Mouse (Mus musculus): ENCODE results near the gene Gdpd3. TPM values are rescaled to one million over a fixed set of nuclear protein-coding genes. Genes with fewer than 3 reads are reported as not detected.

Gene Gdpd3
- polyA plus RNA-seq, 1 experiment from 2014 or later, result 0.55 TPM

- Histone ChIP-seq H3K4me1 (replicated peaks) (peaks cover 61% of the 10 kb centered on the region), H3K27ac (peak within 1 kb of the TSS; percentile 87)
- 7% methylated on average over 22 of the region's 22 CpGs for WGBS
These were observed 15.0 kb downstream of the Gdpd3 start, which contains the start of gene Tbx6 for GRCm38 (mm10) chr7:126780971-126781635. Gene Tbx6, plus strand, starts transcription at chr7:126781483.

GRCm38 (mm10) chr7:126781661-126782370, 15.7 kb downstream of the Gdpd3 start:
- Histone ChIP-seq H3K27me3 (ENCODE audit: insufficient read depth, poor library complexity, severe bottlenecking) (no peaks in the 10 kb centered on the region), H3K36me3 (peaks cover 42% of the 10 kb centered on the region), H3K4me1 (replicated peaks) (peaks cover 55% of the 10 kb centered on the region), H3K9me3 (no peaks in the 10 kb centered on the region), H3K27ac (peak overlapping the region; percentile 87), H3K4me3 (peak overlapping the region; percentile 57; the same call in 1 of the 2 replicates)
- 38% methylated on average over 11 of the region's 11 CpGs for WGBS
- DNase-seq (ENCODE audit: low spot score), result peak; percentile 9

More at GRCm38 (mm10) chr7:126780971-126781635, 15.0 kb downstream of the Gdpd3 start, which contains the start of gene Tbx6:
- H3K27me3 ChIP-seq (ENCODE audit: insufficient read depth, poor library complexity, severe bottlenecking), result no peaks in the 10 kb centered on the region
- DNase-seq (ENCODE audit: low spot score), result no peak
- peaks cover 35% of the 10 kb centered on the region for H3K36me3 ChIP-seq
- H3K4me3 ChIP-seq, result peak within 1 kb of the TSS; percentile 57
- H3K9me3 ChIP-seq, result no peaks in the 10 kb centered on the region

GRCm38 (mm10) chr7:126782693-126783092, 16.6 kb downstream of the Gdpd3 start:
- H3K4me3 ChIP-seq, result no peak overlapping the region
- H3K4me1 ChIP-seq (replicated peaks), result peaks cover 46% of the 10 kb centered on the region
- WGBS, result 82% methylated on average over 13 of the region's 13 CpGs
- H3K36me3 ChIP-seq, result peaks cover 51% of the 10 kb centered on the region
- no peaks in the 10 kb centered on the region for H3K9me3 ChIP-seq
- 0 out of 2 replicates have a peak overlapping the region, but pooled peaks have one; percentile 2 for H3K27ac ChIP-seq
- no peak for DNase-seq (ENCODE audit: low spot score)
- H3K27me3 ChIP-seq (ENCODE audit: insufficient read depth, poor library complexity, severe bottlenecking), result no peaks in the 10 kb centered on the region

GRCm38 (mm10) chr7:126784469-126784868, 18.3 kb downstream of the Gdpd3 start:
- no peak for DNase-seq (ENCODE audit: low spot score)
- Histone ChIP-seq H3K27me3 (ENCODE audit: insufficient read depth, poor library complexity, severe bottlenecking) (no peaks in the 10 kb centered on the region), H3K4me1 (replicated peaks) (peaks cover 37% of the 10 kb centered on the region), H3K9me3 (no peaks in the 10 kb centered on the region), H3K36me3 (peaks cover 69% of the 10 kb centered on the region), H3K27ac (no peak overlapping the region), H3K4me3 (no peak overlapping the region)
- 90% methylated on average over 7 of the region's 7 CpGs for WGBS

GRCm38 (mm10) chr7:126785056-126785455, 18.9 kb downstream of the Gdpd3 start:
- Histone ChIP-seq H3K27me3 (ENCODE audit: insufficient read depth, poor library complexity, severe bottlenecking) (no peaks in the 10 kb centered on the region), H3K4me1 (replicated peaks) (peaks cover 33% of the 10 kb centered on the region), H3K36me3 (peaks cover 75% of the 10 kb centered on the region), H3K27ac (no peak overlapping the region), H3K4me3 (no peak overlapping the region), H3K9me3 (no peaks in the 10 kb centered on the region)
- no peak for DNase-seq (ENCODE audit: low spot score)
- 82% methylated on average over 4 of the region's 4 CpGs for WGBS

- 94% methylated on average over 14 of the region's 14 CpGs for WGBS
- H3K36me3 ChIP-seq, result peaks cover 85% of the 10 kb centered on the region
These were observed 20.0 kb downstream of the Gdpd3 start for GRCm38 (mm10) chr7:126786142-126786541.

GRCm38 (mm10) chr7:126789141-126789540, 23.0 kb downstream of the Gdpd3 start:
- H3K27ac ChIP-seq, result no peak overlapping the region
- no peak overlapping the region for H3K4me3 ChIP-seq
- no peaks in the 10 kb centered on the region for H3K9me3 ChIP-seq
- peaks cover 75% of the 10 kb centered on the region for H3K36me3 ChIP-seq
- DNase-seq (ENCODE audit: low spot score), result no peak
- H3K4me1 ChIP-seq (replicated peaks), result peaks cover 26% of the 10 kb centered on the region
- H3K27me3 ChIP-seq (ENCODE audit: insufficient read depth, poor library complexity, severe bottlenecking), result no peaks in the 10 kb centered on the region
- WGBS, result 91% methylated on average over 4 of the region's 4 CpGs

More at GRCm38 (mm10) chr7:126786142-126786541, 20.0 kb downstream of the Gdpd3 start:
- Histone ChIP-seq H3K4me1 (replicated peaks) (peaks cover 33% of the 10 kb centered on the region), H3K4me3 (no peak overlapping the region), H3K9me3 (no peaks in the 10 kb centered on the region), H3K27ac (no peak overlapping the region), H3K27me3 (ENCODE audit: insufficient read depth, poor library complexity, severe bottlenecking) (no peaks in the 10 kb centered on the region)
- no peak for DNase-seq (ENCODE audit: low spot score)

GRCm38 (mm10) chr7:126791851-126792720, 26.0 kb downstream of the Gdpd3 start, which contains the start of gene Ppp4c:
Gene Ppp4c, minus strand, starts transcription at chr7:126792496.
- Histone ChIP-seq H3K4me3 (peak within 1 kb of the TSS; percentile 98), H3K36me3 (peaks cover 75% of the 10 kb centered on the region), H3K4me1 (replicated peaks) (peaks cover 45% of the 10 kb centered on the region), H3K9me3 (no peaks in the 10 kb centered on the region), H3K27me3 (ENCODE audit: insufficient read depth, poor library complexity, severe bottlenecking) (no peaks in the 10 kb centered on the region), H3K27ac (peak within 1 kb of the TSS; percentile 98)
- under 1% methylated on average over 83 of the region's 83 CpGs for WGBS
- peak; percentile 99 for DNase-seq (ENCODE audit: low spot score)

GRCm38 (mm10) chr7:126792721-126793443, 26.7 kb downstream of the Gdpd3 start:
- 31% methylated on average over 11 of the region's 11 CpGs for WGBS
- Histone ChIP-seq H3K4me1 (replicated peaks) (peaks cover 53% of the 10 kb centered on the region), H3K4me3 (peak overlapping the region; percentile 98), H3K36me3 (peaks cover 75% of the 10 kb centered on the region), H3K9me3 (no peaks in the 10 kb centered on the region), H3K27me3 (ENCODE audit: insufficient read depth, poor library complexity, severe bottlenecking) (no peaks in the 10 kb centered on the region), H3K27ac (peak overlapping the region; percentile 98)
- DNase-seq (ENCODE audit: low spot score), result no peak

GRCm38 (mm10) chr7:126793456-126794270, 27.5 kb downstream of the Gdpd3 start:
- H3K27ac ChIP-seq, result no peak overlapping the region

GRCm38 (mm10) chr7:126794271-126794605, 28.1 kb downstream of the Gdpd3 start:
- no peaks in the 10 kb centered on the region for H3K9me3 ChIP-seq
- H3K4me3 ChIP-seq, result no peak overlapping the region
- WGBS, result 81% methylated on average over 4 of the region's 4 CpGs
- H3K27ac ChIP-seq, result no peak overlapping the region
- no peak for DNase-seq (ENCODE audit: low spot score)
- H3K36me3 ChIP-seq, result peaks cover 61% of the 10 kb centered on the region
- H3K27me3 ChIP-seq (ENCODE audit: insufficient read depth, poor library complexity, severe bottlenecking), result no peaks in the 10 kb centered on the region
- peaks cover 59% of the 10 kb centered on the region for H3K4me1 ChIP-seq (replicated peaks)

More at GRCm38 (mm10) chr7:126793456-126794270, 27.5 kb downstream of the Gdpd3 start:
- WGBS, result 71% methylated on average over 4 of the region's 4 CpGs
- DNase-seq (ENCODE audit: low spot score), result no peak
- Histone ChIP-seq H3K4me3 (peak overlapping the region; percentile 98; the same call in 1 of the 2 replicates), H3K27me3 (ENCODE audit: insufficient read depth, poor library complexity, severe bottlenecking) (no peaks in the 10 kb centered on the region), H3K9me3 (no peaks in the 10 kb centered on the region), H3K4me1 (replicated peaks) (peaks cover 59% of the 10 kb centered on the region), H3K36me3 (peaks cover 67% of the 10 kb centered on the region)
